Mouse (Mus musculus): ENCODE results near the gene Ackr4. TPM values are rescaled to one million over a fixed set of nuclear protein-coding genes. Genes with fewer than 3 reads are reported as not detected.

Ackr4 gene
- polyA plus RNA-seq, 1 experiment from 2014 or later, result 0.50 TPM

GRCm38 (mm10) chr9:104102901-104103300, 23.8 kb downstream of the Ackr4 start:
- Histone ChIP-seq H3K9ac (replicated peaks) (no peak overlapping the region), H3K27ac (replicated peaks) (no peak overlapping the region), H3K27me3 (no peaks in the 10 kb centered on the region), H3K9me3 (no peaks in the 10 kb centered on the region), H3K4me3 (no peak overlapping the region), H3K36me3 (no peaks in the 10 kb centered on the region), H3K4me2 (replicated peaks) (no peak overlapping the region), H3K4me1 (no peaks in the 10 kb centered on the region)
- ATAC-seq (replicated peaks), result no peak
- 9% methylated on average over 2 of the region's 2 CpGs for WGBS

DNA sequence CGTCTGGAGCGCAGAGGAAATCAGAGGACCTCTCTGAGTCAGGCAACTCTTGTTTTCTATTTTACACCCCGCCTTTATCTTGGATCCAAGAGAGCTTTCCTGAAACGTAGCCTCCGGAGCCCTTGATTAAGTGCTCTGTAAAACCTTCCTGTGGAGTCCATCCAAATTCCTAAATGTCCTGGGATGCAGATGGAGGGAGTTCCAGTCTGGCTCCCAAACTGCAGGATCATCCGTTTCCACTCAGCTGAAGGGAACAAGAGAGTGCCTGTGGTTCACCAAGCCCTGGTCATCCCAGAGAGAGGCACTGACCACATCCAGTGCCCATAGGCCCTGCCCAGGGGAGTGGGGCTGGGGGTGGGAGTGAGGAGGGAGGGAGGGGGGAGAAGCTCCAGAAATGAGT, 24.4 kb downstream of the Ackr4 start:
- Histone ChIP-seq H3K27me3 (no peaks in the 10 kb centered on the region), H3K9ac (replicated peaks) (no peak overlapping the region), H3K36me3 (no peaks in the 10 kb centered on the region), H3K4me2 (replicated peaks) (no peak overlapping the region), H3K27ac (replicated peaks) (no peak overlapping the region), H3K9me3 (no peaks in the 10 kb centered on the region), H3K4me3 (no peak overlapping the region), H3K4me1 (no peaks in the 10 kb centered on the region)
- no peak for ATAC-seq (replicated peaks)
- 27% methylated on average over 6 of the region's 6 CpGs for WGBS

GRCm38 (mm10) chr9:104101458-104101857, 25.3 kb downstream of the Ackr4 start:
- Histone ChIP-seq H3K4me1 (no peaks in the 10 kb centered on the region), H3K36me3 (no peaks in the 10 kb centered on the region), H3K27me3 (no peaks in the 10 kb centered on the region), H3K9ac (replicated peaks) (no peak overlapping the region), H3K4me2 (replicated peaks) (no peak overlapping the region), H3K4me3 (no peak overlapping the region), H3K9me3 (no peaks in the 10 kb centered on the region), H3K27ac (replicated peaks) (no peak overlapping the region)
- ATAC-seq (replicated peaks), result no peak
- WGBS, result 14% methylated on average over 3 of the region's 3 CpGs

- H3K9me3 ChIP-seq, result no peaks in the 10 kb centered on the region
- ATAC-seq (replicated peaks), result no peak
- 60% methylated on average over 7 of the region's 7 CpGs for WGBS
- no peaks in the 10 kb centered on the region for H3K36me3 ChIP-seq
- H3K4me1 ChIP-seq, result no peaks in the 10 kb centered on the region
- no peak overlapping the region for H3K9ac ChIP-seq (replicated peaks)
- H3K27ac ChIP-seq (replicated peaks), result no peak overlapping the region
- no peak overlapping the region for H3K4me2 ChIP-seq (replicated peaks)
- H3K27me3 ChIP-seq, result no peaks in the 10 kb centered on the region
- no peak overlapping the region for H3K4me3 ChIP-seq
Measured at GRCm38 (mm10) chr9:104100822-104101221, 25.9 kb downstream of the Ackr4 start.

- no peak overlapping the region for H3K4me2 ChIP-seq (replicated peaks)
- ATAC-seq (replicated peaks), result no peak
- no peaks in the 10 kb centered on the region for H3K9me3 ChIP-seq
- no peak overlapping the region for H3K4me3 ChIP-seq
- 93% methylated on average over 11 of the region's 11 CpGs for WGBS
- H3K9ac ChIP-seq (replicated peaks), result no peak overlapping the region
- H3K4me1 ChIP-seq, result no peaks in the 10 kb centered on the region
- no peak overlapping the region for H3K27ac ChIP-seq (replicated peaks)
- H3K27me3 ChIP-seq, result no peaks in the 10 kb centered on the region
- H3K36me3 ChIP-seq, result no peaks in the 10 kb centered on the region
Measured at GRCm38 (mm10) chr9:104099060-104099459, 27.7 kb downstream of the Ackr4 start.

DNA sequence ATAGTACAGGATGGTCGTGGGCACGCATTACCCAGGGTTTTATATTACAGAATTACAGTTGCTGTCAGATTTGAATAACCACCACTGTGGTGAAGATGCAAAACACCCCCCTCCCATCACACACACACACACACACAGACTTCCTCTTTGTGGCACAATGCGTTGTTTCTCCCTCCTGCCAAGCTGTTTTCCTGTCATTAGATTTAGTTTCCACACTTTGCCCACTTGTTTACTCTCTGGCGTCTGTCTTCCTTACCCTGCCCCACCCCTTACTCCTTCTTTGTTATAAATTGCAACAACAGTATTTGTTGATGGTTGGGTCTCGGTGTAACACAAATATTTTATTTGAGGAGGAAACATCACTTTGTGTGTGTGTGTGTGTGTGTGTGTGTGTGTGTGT, 28.5 kb downstream of the Ackr4 start:
- WGBS, result 78% methylated on average over 5 of the region's 5 CpGs
- no peak overlapping the region for H3K9ac ChIP-seq (replicated peaks)
- H3K27me3 ChIP-seq, result no peaks in the 10 kb centered on the region
- no peak overlapping the region for H3K27ac ChIP-seq (replicated peaks)
- no peaks in the 10 kb centered on the region for H3K9me3 ChIP-seq
- no peaks in the 10 kb centered on the region for H3K4me1 ChIP-seq
- no peak overlapping the region for H3K4me2 ChIP-seq (replicated peaks)
- ATAC-seq (replicated peaks), result no peak
- no peaks in the 10 kb centered on the region for H3K36me3 ChIP-seq
- no peak overlapping the region for H3K4me3 ChIP-seq

DNA sequence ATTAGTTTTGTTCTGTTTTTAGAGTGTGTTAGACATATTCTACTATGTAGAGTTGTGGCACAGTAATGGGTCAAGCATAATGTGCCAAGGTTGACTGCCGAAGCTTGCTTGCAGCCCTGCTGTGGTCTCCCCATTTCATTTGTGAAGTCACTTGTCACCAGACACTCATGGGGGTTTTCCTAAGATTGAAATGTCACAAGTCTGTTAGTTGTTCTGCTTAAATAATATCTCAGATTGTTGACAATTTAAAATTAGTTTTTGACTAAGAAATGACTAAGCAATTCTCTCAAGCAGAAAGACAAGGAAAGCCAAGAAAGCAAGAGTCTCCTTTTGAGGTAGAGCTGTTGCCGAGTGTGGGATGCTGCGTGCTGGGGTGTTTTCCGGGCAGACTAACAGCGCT, 33.8 kb downstream of the Ackr4 start:
- 95% methylated on average over 5 of the region's 5 CpGs for WGBS
- H3K27me3 ChIP-seq, result no peaks in the 10 kb centered on the region
- no peak overlapping the region for H3K9ac ChIP-seq (replicated peaks)
- no peak overlapping the region for H3K27ac ChIP-seq (replicated peaks)
- no peaks in the 10 kb centered on the region for H3K36me3 ChIP-seq
- no peaks in the 10 kb centered on the region for H3K9me3 ChIP-seq
- H3K4me3 ChIP-seq, result no peak overlapping the region
- ATAC-seq (replicated peaks), result no peak
- 0 out of 2 replicates have a peak, but pooled peaks cover 5% of the 10 kb centered on the region for H3K4me1 ChIP-seq
- no peak overlapping the region for H3K4me2 ChIP-seq (replicated peaks)

- Histone ChIP-seq H3K9ac (replicated peaks) (no peak overlapping the region), H3K4me3 (no peak overlapping the region), H3K27ac (replicated peaks) (no peak overlapping the region), H3K4me2 (replicated peaks) (no peak overlapping the region), H3K9me3 (no peaks in the 10 kb centered on the region), H3K4me1 (0 out of 2 replicates have a peak, but pooled peaks cover 5% of the 10 kb centered on the region), H3K36me3 (peaks cover 6% of the 10 kb centered on the region; the same call in 1 of the 2 replicates), H3K27me3 (no peaks in the 10 kb centered on the region)
- 31% methylated on average over 8 of the region's 8 CpGs for WGBS
- no peak for ATAC-seq (replicated peaks)
Measured at GRCm38 (mm10) chr9:104088555-104088954, 38.2 kb downstream of the Ackr4 start.

DNA sequence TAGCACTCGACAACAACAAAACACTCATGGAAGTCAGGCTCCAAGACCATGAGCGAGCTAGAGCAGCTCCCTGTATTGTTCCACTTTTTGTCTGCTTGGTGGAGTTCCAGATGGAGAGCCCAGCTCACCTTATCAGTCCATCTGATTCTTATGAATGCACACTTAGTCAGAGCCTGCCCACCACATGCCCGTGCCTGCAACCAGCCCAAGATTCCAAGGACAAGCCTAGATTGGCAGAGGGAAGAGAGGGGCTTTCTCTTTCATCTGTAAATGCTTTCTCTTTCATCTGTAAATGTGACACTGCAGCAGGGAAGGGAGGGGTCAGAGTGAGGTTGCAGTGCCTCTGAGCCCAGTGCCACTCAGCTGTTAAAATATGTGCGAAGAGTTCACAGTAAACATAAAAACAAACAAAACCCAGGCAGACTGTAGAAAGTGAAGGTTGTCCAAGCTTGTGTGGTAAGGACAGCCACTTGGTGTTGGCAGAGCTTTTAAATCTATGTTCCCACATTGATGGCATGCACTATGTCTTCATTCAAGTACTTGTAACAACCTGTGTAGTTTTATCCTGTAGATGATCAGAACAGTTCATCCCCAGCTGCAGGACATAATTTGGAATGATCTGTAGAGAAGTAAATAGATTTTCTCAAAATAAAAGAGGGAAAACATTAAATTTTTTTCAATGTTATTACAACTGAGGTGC, 40.9 kb downstream of the Ackr4 start:
- 73% methylated on average over 4 of the region's 4 CpGs for WGBS
- H3K9ac ChIP-seq (replicated peaks), result no peak overlapping the region
- 0 out of 2 replicates have a peak, but pooled peaks cover 5% of the 10 kb centered on the region for H3K4me1 ChIP-seq
- no peak for ATAC-seq (replicated peaks)
- H3K36me3 ChIP-seq, result peaks cover 6% of the 10 kb centered on the region; the same call in 1 of the 2 replicates
- no peaks in the 10 kb centered on the region for H3K27me3 ChIP-seq
- H3K4me2 ChIP-seq (replicated peaks), result no peak overlapping the region
- no peaks in the 10 kb centered on the region for H3K9me3 ChIP-seq
- no peak overlapping the region for H3K4me3 ChIP-seq
- no peak overlapping the region for H3K27ac ChIP-seq (replicated peaks)

GRCm38 (mm10) chr9:104080038-104080437, 46.7 kb downstream of the Ackr4 start:
- Histone ChIP-seq H3K36me3 (peaks cover 6% of the 10 kb centered on the region; the same call in 1 of the 2 replicates), H3K4me1 (no peaks in the 10 kb centered on the region), H3K4me2 (replicated peaks) (no peak overlapping the region), H3K9ac (replicated peaks) (no peak overlapping the region), H3K27ac (replicated peaks) (no peak overlapping the region), H3K27me3 (no peaks in the 10 kb centered on the region), H3K4me3 (no peak overlapping the region), H3K9me3 (no peaks in the 10 kb centered on the region)
- 82% methylated on average over 3 of the region's 3 CpGs for WGBS
- no peak for ATAC-seq (replicated peaks)

DNA sequence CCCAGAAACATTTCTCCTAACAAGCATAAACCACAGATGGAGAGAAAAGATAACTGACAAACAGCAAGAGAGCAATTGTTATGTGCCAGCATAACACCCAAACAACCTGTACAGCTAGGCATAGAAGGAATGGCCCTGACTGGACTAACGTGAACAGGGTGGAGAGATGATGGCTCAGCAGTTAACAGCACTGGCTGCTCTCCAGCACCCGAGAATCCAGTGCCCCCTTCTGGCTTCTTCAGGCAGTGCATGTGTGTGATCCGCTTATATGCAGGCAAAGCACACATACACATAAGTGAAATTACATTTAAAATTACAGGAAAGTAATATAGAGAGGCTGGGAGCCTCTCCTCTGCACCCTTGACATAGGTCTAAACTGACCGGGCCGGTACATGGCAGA, 47.4 kb downstream of the Ackr4 start:
- Histone ChIP-seq H3K9me3 (no peaks in the 10 kb centered on the region), H3K4me3 (no peak overlapping the region), H3K36me3 (peaks cover 2% of the 10 kb centered on the region; the same call in 1 of the 2 replicates), H3K9ac (replicated peaks) (no peak overlapping the region), H3K27me3 (no peaks in the 10 kb centered on the region), H3K27ac (replicated peaks) (no peak overlapping the region), H3K4me1 (no peaks in the 10 kb centered on the region), H3K4me2 (replicated peaks) (no peak overlapping the region)
- WGBS, result 42% methylated on average over 5 of the region's 5 CpGs
- ATAC-seq (replicated peaks), result no peak

- Histone ChIP-seq H3K4me1 (no peaks in the 10 kb centered on the region), H3K4me2 (replicated peaks) (no peak overlapping the region), H3K27me3 (no peaks in the 10 kb centered on the region), H3K4me3 (no peak overlapping the region), H3K36me3 (no peaks in the 10 kb centered on the region), H3K9me3 (no peaks in the 10 kb centered on the region), H3K27ac (replicated peaks) (no peak overlapping the region), H3K9ac (replicated peaks) (no peak overlapping the region)
- 100% methylated on average over 1 of the region's 1 CpGs for WGBS
- no peak for ATAC-seq (replicated peaks)
Measured at GRCm38 (mm10) chr9:104078780-104079179, 48.0 kb downstream of the Ackr4 start.

- ATAC-seq (replicated peaks), result no peak
Measured at GRCm38 (mm10) chr9:104075808-104076207, 50.9 kb downstream of the Ackr4 start.

More at GRCm38 (mm10) chr9:104075808-104076207, 50.9 kb downstream of the Ackr4 start:
- no peak overlapping the region for H3K9ac ChIP-seq (replicated peaks)
- no peak overlapping the region for H3K27ac ChIP-seq (replicated peaks)
- H3K9me3 ChIP-seq, result no peaks in the 10 kb centered on the region
- H3K36me3 ChIP-seq, result no peaks in the 10 kb centered on the region
- H3K4me3 ChIP-seq, result no peak overlapping the region
- H3K4me2 ChIP-seq (replicated peaks), result no peak overlapping the region
- no peaks in the 10 kb centered on the region for H3K27me3 ChIP-seq
- WGBS, result 61% methylated on average over 2 of the region's 2 CpGs
- H3K4me1 ChIP-seq, result no peaks in the 10 kb centered on the region
